Mouse (Mus musculus) ES-E14 (cell line): ENCODE results near the gene Sys1. TPM values are rescaled to one million over a fixed set of nuclear protein-coding genes. Genes with fewer than 3 reads are reported as not detected.

Experiments
- DNase-seq: peaks from one replicate; pipeline ENCODE4 v3.0.0-alpha.2; 2013; ENCODE audit warnings: low read depth, low spot score
- H3K27ac ChIP-seq: 2 replicates; pipeline ENCODE4 v1.5.1; 2012; ENCODE audit warnings: low read depth, mild to moderate bottlenecking, low read length, moderate library complexity, mixed read lengths; ENCODE audit not compliant: poor library complexity, insufficient read depth, severe bottlenecking
- H3K36me3 ChIP-seq: 2 replicates; pipeline ENCODE4 v1.6.1; 2012; ENCODE audit warnings: mild to moderate bottlenecking, low read length, moderate library complexity, mixed read lengths; ENCODE audit not compliant: control insufficient read depth, poor library complexity, insufficient read depth, severe bottlenecking
- H3K4me1 ChIP-seq, 2 experiments: fragments of 150-350 bp in 1 of 2; sonication (generic) in 1 of 2; 2 replicates each; pipeline ENCODE4 v1.6.1; 2012; ENCODE audit warnings: low read length in 2 of 2, mild to moderate bottlenecking in 1 of 2, mixed read lengths in 1 of 2; ENCODE audit not compliant: control insufficient read depth in 2 of 2, insufficient read depth in 2 of 2, poor library complexity in 1 of 2
- H3K4me3 ChIP-seq, 2 experiments: fragments of 150-350 bp in 1 of 2; sonication (generic) in 1 of 2; 2 replicates each; pipeline ENCODE4 v1.5.1; 2012; ENCODE audit warnings: low read length in 2 of 2, low read depth in 1 of 2, mild to moderate bottlenecking in 1 of 2, mixed read lengths in 1 of 2; ENCODE audit not compliant: insufficient read depth in 1 of 2, poor library complexity in 1 of 2, severe bottlenecking in 1 of 2
- H3K9ac ChIP-seq: 2 replicates; pipeline ENCODE4 v1.6.1; 2012; ENCODE audit warnings: low read depth, mild to moderate bottlenecking, low read length, mixed read lengths; ENCODE audit not compliant: poor library complexity, insufficient read depth, severe bottlenecking
- H3K9me3 ChIP-seq: fragments of 150-350 bp; sonication (generic); 2 replicates; pipeline ENCODE4 v1.6.1; 2012; ENCODE audit warnings: low read depth, mild to moderate bottlenecking, low read length; ENCODE audit not compliant: control insufficient read depth, insufficient read depth
- CHD2 ChIP-seq: IDR thresholded peaks from 2 replicates; pipeline ENCODE4 v1.6.1; 2014; ENCODE audit warnings: mild to moderate bottlenecking, low read depth, low read length, inconsistent platforms
- HCFC1 ChIP-seq: IDR thresholded peaks from 2 replicates; pipeline ENCODE4 v1.6.1; 2012; ENCODE audit warnings: low read length, inconsistent platforms, borderline replicate concordance; ENCODE audit not compliant: insufficient read depth
- MAFK ChIP-seq: IDR thresholded peaks from 2 replicates; pipeline ENCODE4 v1.6.1; 2014; ENCODE audit warnings: mild to moderate bottlenecking, low read depth, low read length, inconsistent platforms; ENCODE audit not compliant: insufficient read depth
- ZC3H11A ChIP-seq: IDR thresholded peaks from 2 replicates; pipeline ENCODE4 v1.6.1; 2012; ENCODE audit warnings: low read depth, mild to moderate bottlenecking, inconsistent platforms, low read length, borderline replicate concordance
- ZNF384 ChIP-seq: IDR thresholded peaks from 2 replicates; pipeline ENCODE4 v1.6.1; 2012; ENCODE audit warnings: low read depth, low read length, inconsistent platforms
- in situ Hi-C, 2 experiments: fragments of 600-800 bp; cut with MboI; formaldehyde crosslinking; loops; one replicate each; pipeline ENCODE4 v1.15.1; 2025; ENCODE audit warnings: low sequenced_read_pairs in 2 of 2, inconsistent platforms in 1 of 2; ENCODE audit not compliant: unreplicated experiment in 2 of 2
- total RNA-seq: library from RNA; depleted of rRNA; stranded (reverse); fragments of 300-350 nt; gene quantifications from 2 replicates; pipeline ENCODE4 v1.2.3, GENCODE M21; 2012; rRNA removed

Sys1 gene
- total RNA-seq, 1 experiment: 47.6 TPM

DNA sequence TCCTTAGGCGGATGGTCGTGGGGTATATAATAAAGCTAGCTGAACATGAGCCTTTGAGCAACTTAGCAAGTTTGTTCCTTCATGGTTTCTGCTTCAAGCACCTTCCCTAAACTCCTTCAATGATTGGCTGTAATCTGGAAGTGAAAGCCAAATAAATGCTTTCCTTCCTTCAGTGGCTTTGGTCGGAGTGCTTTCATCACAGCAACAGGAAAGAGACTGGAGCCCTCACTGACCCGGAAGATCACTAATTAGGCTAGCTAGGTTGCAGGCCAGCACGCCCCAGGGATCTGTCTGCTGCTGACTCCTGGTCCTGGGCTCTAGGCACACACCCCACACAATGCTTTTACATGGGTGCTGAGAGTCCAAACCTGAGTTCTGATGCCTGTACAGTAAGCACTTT, 71.8 kb downstream of the Sys1 start:
- H3K4me1 ChIP-seq: peaks cover 0 to 11% of the 10 kb centered on the region in 2 experiments; a peak in 1 of 4 replicates
- no peak overlapping the region for H3K27ac ChIP-seq
- H3K9ac ChIP-seq: no peak overlapping the region
- TF ChIP-seq CHD2 (no peak), ZC3H11A (no peak), ZNF384 (no peak), MAFK (no peak), HCFC1 (no peak)
- in situ Hi-C loops: no loop called here
- H3K9me3 ChIP-seq: no peaks in the 10 kb centered on the region
- H3K4me3 ChIP-seq: no peak overlapping the region
- no peak for DNase-seq
- H3K36me3 ChIP-seq: no peaks in the 10 kb centered on the region

Other genes with a start within 250 kb of the Sys1 start
- not detected in 2 replicates for gene Wfdc15b, start 235.3 kb upstream of the Sys1 start, total RNA-seq
- gene Svs2, start 218.5 kb upstream of the Sys1 start, total RNA-seq: not detected in 2 replicates
- gene Svs3b, start 200.3 kb upstream of the Sys1 start, total RNA-seq: not detected in 2 replicates
- gene Svs4, start 178.5 kb upstream of the Sys1 start, total RNA-seq: not detected in 2 replicates
- not detected in 2 replicates for gene Svs3a, start 167.7 kb upstream of the Sys1 start, total RNA-seq
- gene Svs6, start 140.2 kb upstream of the Sys1 start, total RNA-seq: not detected in 2 replicates
- gene Svs5, start 124.2 kb upstream of the Sys1 start, total RNA-seq: not detected in 2 replicates
- not detected in 2 replicates for gene Slpi, start 67.9 kb upstream of the Sys1 start, total RNA-seq
- 0.04 TPM in 1 of 2 replicates, not detected in the other for gene Rbpjl, start 53.8 kb upstream of the Sys1 start, total RNA-seq
- gene Matn4, start 51.8 kb upstream of the Sys1 start, total RNA-seq: 1.7 and 2.3 TPM in 2 replicates
- gene Sdc4, start 13.1 kb upstream of the Sys1 start, total RNA-seq: 102 and 172 TPM in 2 replicates
- 2.1 TPM in 1 of 2 replicates, not detected in the other for gene Gm20458, start 4.0 kb downstream of the Sys1 start, total RNA-seq
- 0.22 and 0.26 TPM in 2 replicates for gene Trp53tg5, start 16.8 kb downstream of the Sys1 start, total RNA-seq
- 2.9 and 4.2 TPM in 2 replicates for gene Dbndd2, start 29.1 kb downstream of the Sys1 start, total RNA-seq
- gene Pigt, start 40.6 kb downstream of the Sys1 start, total RNA-seq: 57.2 and 97.3 TPM in 2 replicates
- 41.5 and 58.4 TPM in 2 replicates for gene Wfdc2, start 105.4 kb downstream of the Sys1 start, total RNA-seq
- gene Spint3, start 116.5 kb downstream of the Sys1 start, total RNA-seq: not detected in 2 replicates
- not detected in 2 replicates for gene Wfdc6a, start 128.5 kb downstream of the Sys1 start, total RNA-seq
- not detected in 2 replicates for gene Eppin, start 136.6 kb downstream of the Sys1 start, total RNA-seq
- gene Wfdc6b, start 156.6 kb downstream of the Sys1 start, total RNA-seq: not detected in 2 replicates
- not detected in 2 replicates for gene Wfdc8, start 156.7 kb downstream of the Sys1 start, total RNA-seq
- not detected in 2 replicates for gene Wfdc16, start 181.8 kb downstream of the Sys1 start, total RNA-seq
- gene Wfdc10, start 199.1 kb downstream of the Sys1 start, total RNA-seq: 0.98 and 3.1 TPM in 2 replicates
- gene Wfdc9, start 199.6 kb downstream of the Sys1 start, total RNA-seq: not detected in 2 replicates
- not detected in 2 replicates for gene Wfdc11, start 217.1 kb downstream of the Sys1 start, total RNA-seq
- not detected in 2 replicates for gene Wfdc13, start 228.1 kb downstream of the Sys1 start, total RNA-seq
- gene Spint4, start 241.5 kb downstream of the Sys1 start, total RNA-seq: not detected in 2 replicates